Mouse (Mus musculus) ES-CJ7 (cell line): Measurements from ENCODE around the gene Krtap5-5.
"Not testable (repeated sequence)": the region's sequence is repeated elsewhere in the genome, so short reads cannot be mapped to it uniquely, and the experiment has no call there.

Source experiments
- DNase-seq: peaks from one replicate; pipeline ENCODE4 v3.0.0; 2011; ENCODE audit warnings: low read depth, low spot score

Krtap5-5 gene

GRCm38 (mm10) chr7:142229871-142230270 is at the start of gene Krtap5-5:
TSS of gene Krtap5-5 (minus strand) at chr7:142229971.
- DNase-seq = not testable (repeated sequence)

- DNase-seq = peak; percentile 26
These were observed 49.5 kb upstream of the Krtap5-5 start for GRCm38 (mm10) chr7:142279291-142279690.

- DNase-seq = peak; percentile 26
These were observed 48.4 kb upstream of the Krtap5-5 start for GRCm38 (mm10) chr7:142278183-142278582.

- not testable (repeated sequence) for DNase-seq
These were observed 44.5 kb upstream of the Krtap5-5 start, which contains the start of gene Gm4559 for GRCm38 (mm10) chr7:142274263-142274662. TSS of gene Gm4559 (minus strand) at chr7:142274363.

GRCm38 (mm10) chr7:142258254-142258653 is 28.5 kb upstream of the Krtap5-5 start, which contains the start of gene Gm2431:
TSS of gene Gm2431 (minus strand) at chr7:142258354.
- not testable (repeated sequence) for DNase-seq

GRCm38 (mm10) chr7:142255517-142255916 is 25.7 kb upstream of the Krtap5-5 start:
- DNase-seq = peak; percentile 30

- DNase-seq = peak; percentile 59
These were observed 20.1 kb upstream of the Krtap5-5 start for GRCm38 (mm10) chr7:142249824-142250223.

- DNase-seq = no peak
These were observed 11.2 kb upstream of the Krtap5-5 start, which contains the start of gene Gm40460 for GRCm38 (mm10) chr7:142240978-142241377. TSS of gene Gm40460 (minus strand) at chr7:142241078.

- peak; percentile 94 for DNase-seq
These were observed 1.8 kb upstream of the Krtap5-5 start for GRCm38 (mm10) chr7:142231540-142231939.

- DNase-seq = no peak
These were observed 5.3 kb downstream of the Krtap5-5 start for GRCm38 (mm10) chr7:142224518-142224917.

- DNase-seq = not testable (repeated sequence)
These were observed 17.6 kb downstream of the Krtap5-5 start for GRCm38 (mm10) chr7:142212136-142212535.

GRCm38 (mm10) chr7:142211559-142211958 is 18.2 kb downstream of the Krtap5-5 start, which contains the start of gene Gm7579:
TSS of gene Gm7579 (plus strand) at chr7:142211859.
- no peak for DNase-seq

GRCm38 (mm10) chr7:142206891-142207290 is 22.9 kb downstream of the Krtap5-5 start:
- not testable (repeated sequence) for DNase-seq

- no peak for DNase-seq
These were observed 24.3 kb downstream of the Krtap5-5 start for GRCm38 (mm10) chr7:142205488-142205887.

GRCm38 (mm10) chr7:142201064-142201463 is 28.7 kb downstream of the Krtap5-5 start, which contains the start of gene Krtap5-3:
TSS of gene Krtap5-3 (plus strand) at chr7:142201364.
- no peak for DNase-seq

- DNase-seq = no peak
These were observed 31.0 kb downstream of the Krtap5-5 start for GRCm38 (mm10) chr7:142198748-142199147.

- DNase-seq = no peak
These were observed 39.5 kb downstream of the Krtap5-5 start, which contains the start of gene Gm10153 for GRCm38 (mm10) chr7:142190289-142190688. TSS of gene Gm10153 (minus strand) at chr7:142190389.

- DNase-seq = no peak
These were observed 41.6 kb downstream of the Krtap5-5 start for GRCm38 (mm10) chr7:142188156-142188555.

- no peak for DNase-seq
These were observed 48.8 kb downstream of the Krtap5-5 start for GRCm38 (mm10) chr7:142181021-142181420.
